Mouse (Mus musculus): ENCODE measurements around the gene Olfr399. TPM values are rescaled to one million over a fixed set of nuclear protein-coding genes. Genes with fewer than 3 reads are reported as not detected.

Olfr399 gene
- polyA plus RNA-seq (2015; fragmentation: Nextera tagmentation; extraction: Ambion mirVana), result not detected in 2 replicates

GRCm38 (mm10) chr11:74056451-74056850 lies at the start of gene Olfr399, which contains the start of gene Olfr139:
Olfr399 (minus strand) TSS chr11:74056615.
Olfr139 (minus strand) TSS chr11:74056551.
- no peak within 1 kb of the TSS for H3K27ac ChIP-seq (ENCODE audit: low read depth, low read length)
- no peaks in the 10 kb centered on the region for H3K36me3 ChIP-seq (ENCODE audit: control insufficient read depth, insufficient read depth)
- no peaks in the 10 kb centered on the region for H3K4me1 ChIP-seq (replicated peaks; ENCODE audit: control insufficient read depth, insufficient read depth, low read length)
- ATAC-seq, result no peak
- WGBS, result 81% methylated on average over 2 of the region's 2 CpGs
- TF ChIP-seq CTCF (IDR thresholded peaks at IDR 0.05; ENCODE audit: low read depth), result no peak
- H3K4me3 ChIP-seq (ENCODE audit: low read depth, low read length), result no peak within 1 kb of the TSS
- no peaks in the 10 kb centered on the region for H3K27me3 ChIP-seq (replicated peaks; ENCODE audit: control insufficient read depth, insufficient read depth, low read length)
- H3K9ac ChIP-seq (ENCODE audit: low read depth, low read length), result no peak within 1 kb of the TSS
- no peak within 1 kb of the TSS for H3K4me2 ChIP-seq (replicated peaks; ENCODE audit: low read depth)
- no peaks in the 10 kb centered on the region for H3K9me3 ChIP-seq (ENCODE audit: control insufficient read depth)

- Histone ChIP-seq H3K4me3 (ENCODE audit: low read depth, low read length) (no peak overlapping the region), H3K4me1 (replicated peaks; ENCODE audit: control insufficient read depth, insufficient read depth, low read length) (no peaks in the 10 kb centered on the region), H3K27me3 (replicated peaks; ENCODE audit: control insufficient read depth, insufficient read depth, low read length) (no peaks in the 10 kb centered on the region), H3K36me3 (ENCODE audit: control insufficient read depth, insufficient read depth) (no peaks in the 10 kb centered on the region), H3K9me3 (ENCODE audit: control insufficient read depth) (no peaks in the 10 kb centered on the region), H3K4me2 (replicated peaks; ENCODE audit: low read depth) (no peak overlapping the region), H3K9ac (ENCODE audit: low read depth, low read length) (no peak overlapping the region), H3K27ac (ENCODE audit: low read depth, low read length) (no peak overlapping the region)
- ATAC-seq, result no peak
- WGBS, result 33% methylated on average over 5 of the region's 5 CpGs
- no peak for TF ChIP-seq CTCF (IDR thresholded peaks at IDR 0.05; ENCODE audit: low read depth)
Measured at GRCm38 (mm10) chr11:74105066-74105465, 48.7 kb upstream of the Olfr399 start.

- 48% methylated on average over 2 of the region's 2 CpGs for WGBS
- no peak for TF ChIP-seq CTCF (IDR thresholded peaks at IDR 0.05; ENCODE audit: low read depth)
- no peaks in the 10 kb centered on the region for H3K36me3 ChIP-seq (ENCODE audit: control insufficient read depth, insufficient read depth)
- H3K4me3 ChIP-seq (ENCODE audit: low read depth, low read length), result no peak overlapping the region
- ATAC-seq, result no peak
- no peak overlapping the region for H3K27ac ChIP-seq (ENCODE audit: low read depth, low read length)
- no peak overlapping the region for H3K9ac ChIP-seq (ENCODE audit: low read depth, low read length)
- no peak overlapping the region for H3K4me2 ChIP-seq (replicated peaks; ENCODE audit: low read depth)
- no peaks in the 10 kb centered on the region for H3K4me1 ChIP-seq (replicated peaks; ENCODE audit: control insufficient read depth, insufficient read depth, low read length)
- H3K9me3 ChIP-seq (ENCODE audit: control insufficient read depth), result no peaks in the 10 kb centered on the region
- no peaks in the 10 kb centered on the region for H3K27me3 ChIP-seq (replicated peaks; ENCODE audit: control insufficient read depth, insufficient read depth, low read length)
Measured at GRCm38 (mm10) chr11:74101507-74101906, 45.1 kb upstream of the Olfr399 start.

- Histone ChIP-seq H3K27me3 (replicated peaks; ENCODE audit: control insufficient read depth, insufficient read depth, low read length) (no peaks in the 10 kb centered on the region), H3K9ac (ENCODE audit: low read depth, low read length) (no peak overlapping the region), H3K4me3 (ENCODE audit: low read depth, low read length) (no peak overlapping the region), H3K27ac (ENCODE audit: low read depth, low read length) (no peak overlapping the region), H3K9me3 (ENCODE audit: control insufficient read depth) (no peaks in the 10 kb centered on the region), H3K36me3 (ENCODE audit: control insufficient read depth, insufficient read depth) (no peaks in the 10 kb centered on the region), H3K4me2 (replicated peaks; ENCODE audit: low read depth) (no peak overlapping the region), H3K4me1 (replicated peaks; ENCODE audit: control insufficient read depth, insufficient read depth, low read length) (no peaks in the 10 kb centered on the region)
- WGBS, result 63% methylated on average over 2 of the region's 2 CpGs
- TF ChIP-seq CTCF (IDR thresholded peaks at IDR 0.05; ENCODE audit: low read depth), result no peak
- ATAC-seq, result no peak
Measured at GRCm38 (mm10) chr11:74100724-74101123, 44.3 kb upstream of the Olfr399 start.

- no peaks in the 10 kb centered on the region for H3K4me1 ChIP-seq (replicated peaks; ENCODE audit: control insufficient read depth, insufficient read depth, low read length)
- H3K4me3 ChIP-seq (ENCODE audit: low read depth, low read length), result no peak within 1 kb of the TSS
- no peaks in the 10 kb centered on the region for H3K27me3 ChIP-seq (replicated peaks; ENCODE audit: control insufficient read depth, insufficient read depth, low read length)
- no peak within 1 kb of the TSS for H3K9ac ChIP-seq (ENCODE audit: low read depth, low read length)
- H3K36me3 ChIP-seq (ENCODE audit: control insufficient read depth, insufficient read depth), result no peaks in the 10 kb centered on the region
- 90% methylated on average over 1 of the region's 1 CpGs for WGBS
- no peak within 1 kb of the TSS for H3K4me2 ChIP-seq (replicated peaks; ENCODE audit: low read depth)
- no peak within 1 kb of the TSS for H3K27ac ChIP-seq (ENCODE audit: low read depth, low read length)
- no peak for ATAC-seq
- no peak for TF ChIP-seq CTCF (IDR thresholded peaks at IDR 0.05; ENCODE audit: low read depth)
- no peaks in the 10 kb centered on the region for H3K9me3 ChIP-seq (ENCODE audit: control insufficient read depth)
Measured at GRCm38 (mm10) chr11:74069655-74070054, 13.2 kb upstream of the Olfr399 start, which contains the start of gene Zfp616. Zfp616 (plus strand) TSS chr11:74069955.

- ATAC-seq, result no peak
- Histone ChIP-seq H3K4me3 (ENCODE audit: low read depth, low read length) (no peak overlapping the region), H3K36me3 (ENCODE audit: control insufficient read depth, insufficient read depth) (no peaks in the 10 kb centered on the region), H3K27ac (ENCODE audit: low read depth, low read length) (no peak overlapping the region), H3K4me1 (replicated peaks; ENCODE audit: control insufficient read depth, insufficient read depth, low read length) (no peaks in the 10 kb centered on the region), H3K9ac (ENCODE audit: low read depth, low read length) (no peak overlapping the region), H3K27me3 (replicated peaks; ENCODE audit: control insufficient read depth, insufficient read depth, low read length) (no peaks in the 10 kb centered on the region), H3K4me2 (replicated peaks; ENCODE audit: low read depth) (no peak overlapping the region), H3K9me3 (ENCODE audit: control insufficient read depth) (no peaks in the 10 kb centered on the region)
- no peak for TF ChIP-seq CTCF (IDR thresholded peaks at IDR 0.05; ENCODE audit: low read depth)
- 66% methylated on average over 3 of the region's 3 CpGs for WGBS
Measured at GRCm38 (mm10) chr11:74051347-74051746, 5.1 kb downstream of the Olfr399 start.

Other genes starting within 250 kb of the Olfr399 start
- gene Olfr392, start 239.6 kb downstream of the Olfr399 start, polyA plus RNA-seq (2015; fragmentation: Nextera tagmentation; extraction: Ambion mirVana), result not detected in 2 replicates
- not detected in 2 replicates for gene Olfr393, start 205.2 kb downstream of the Olfr399 start, polyA plus RNA-seq (2015; fragmentation: Nextera tagmentation; extraction: Ambion mirVana)
- not detected in 2 replicates for gene Olfr394, start 165.8 kb downstream of the Olfr399 start, polyA plus RNA-seq (2015; fragmentation: Nextera tagmentation; extraction: Ambion mirVana)
- not detected in 2 replicates for gene Olfr395, start 147.3 kb downstream of the Olfr399 start, polyA plus RNA-seq (2015; fragmentation: Nextera tagmentation; extraction: Ambion mirVana)
- gene Olfr23, start 119.9 kb downstream of the Olfr399 start, polyA plus RNA-seq (2015; fragmentation: Nextera tagmentation; extraction: Ambion mirVana), result not detected in 2 replicates
- gene Olfr397, start 95.8 kb downstream of the Olfr399 start, polyA plus RNA-seq (2015; fragmentation: Nextera tagmentation; extraction: Ambion mirVana), result not detected in 2 replicates
- not detected in 2 replicates for gene Olfr398, start 66.2 kb downstream of the Olfr399 start, polyA plus RNA-seq (2015; fragmentation: Nextera tagmentation; extraction: Ambion mirVana)
- not detected in 2 replicates for gene Olfr139, start 64 bp downstream of the Olfr399 start, polyA plus RNA-seq (2015; fragmentation: Nextera tagmentation; extraction: Ambion mirVana)
- not detected in 2 replicates for gene Zfp616, start 13.3 kb upstream of the Olfr399 start, polyA plus RNA-seq (2015; fragmentation: Nextera tagmentation; extraction: Ambion mirVana)
- gene Olfr401, start 57.1 kb upstream of the Olfr399 start, polyA plus RNA-seq (2015; fragmentation: Nextera tagmentation; extraction: Ambion mirVana), result not detected in 2 replicates
- not detected in 2 replicates for gene Olfr402, start 96.9 kb upstream of the Olfr399 start, polyA plus RNA-seq (2015; fragmentation: Nextera tagmentation; extraction: Ambion mirVana)
- gene Olfr403, start 129.6 kb upstream of the Olfr399 start, polyA plus RNA-seq (2015; fragmentation: Nextera tagmentation; extraction: Ambion mirVana), result not detected in 2 replicates
- gene Olfr43, start 154.8 kb upstream of the Olfr399 start, polyA plus RNA-seq (2015; fragmentation: Nextera tagmentation; extraction: Ambion mirVana), result not detected in 2 replicates
- gene Olfr406, start 203.2 kb upstream of the Olfr399 start, polyA plus RNA-seq (2015; fragmentation: Nextera tagmentation; extraction: Ambion mirVana), result not detected in 2 replicates
- not detected in 2 replicates for gene Olfr59, start 227.1 kb upstream of the Olfr399 start, polyA plus RNA-seq (2015; fragmentation: Nextera tagmentation; extraction: Ambion mirVana)

Data from intestine, postnatal 0 days (tissue).